Mouse (Mus musculus): ENCODE results near the gene Calhm3. TPM values are rescaled to one million over a fixed set of nuclear protein-coding genes. Genes with fewer than 3 reads are reported as not detected.

Calhm3 gene
- not detected in 2 replicates for total RNA-seq (2014; fragmentation: Nextera tagmentation)
- 0.16 TPM in 1 of 2 replicates, not detected in the other for total RNA-seq (2017)
- not detected in 2 replicates for polyA plus RNA-seq (2012)

GRCm38 (mm10) chr19:47157664-47158063, at the start of gene Calhm3:
TSS of gene Calhm3 (minus strand) at chr19:47157764.
- ATAC-seq (ENCODE audit: extremely low read depth, insufficient number of reproducible peaks, low FRiP score, poor library complexity, severe bottlenecking): no peak
- Histone ChIP-seq H3K4me3 (ENCODE audit: low read depth, low read length) (no peak within 1 kb of the TSS), H3K36me3 (replicated peaks) (no peaks in the 10 kb centered on the region), H3K27me3 (ENCODE audit: insufficient read depth, low read length) (peaks cover 33% of the 10 kb centered on the region), H3K9me3 (replicated peaks) (no peaks in the 10 kb centered on the region), H3K4me1 (ENCODE audit: insufficient read depth, low read depth, low read length) (no peaks in the 10 kb centered on the region; the same call in 1 of the 2 replicates)
- DNase-seq (ENCODE audit: low spot score): no peak
- TF ChIP-seq GATA2 (IDR thresholded peaks at IDR 0.05; ENCODE audit: borderline replicate concordance, low read depth, low read length) (no peak), GATA1 (IDR thresholded peaks at IDR 0.05; ENCODE audit: borderline replicate concordance, low read length) (no peak), TAL1 (conservative IDR thresholded peaks at IDR 0.05; ENCODE audit: low read depth, low read length) (no peak), POLR2AphosphoS5 (IDR thresholded peaks at IDR 0.05; ENCODE audit: insufficient replicate concordance, low read depth, low read length) (no peak), CTCF (IDR thresholded peaks at IDR 0.05; ENCODE audit: low read depth, low read length) (no peak)

GRCm38 (mm10) chr19:47206126-47206525, 48.6 kb upstream of the Calhm3 start:
- no peak overlapping the region for H3K4me3 ChIP-seq (ENCODE audit: low read depth, low read length)
- DNase-seq (ENCODE audit: low spot score) (no peak), ATAC-seq (ENCODE audit: extremely low read depth, insufficient number of reproducible peaks, low FRiP score, poor library complexity, severe bottlenecking) (no peak)
- H3K4me1 ChIP-seq (ENCODE audit: insufficient read depth, low read depth, low read length): no peaks in the 10 kb centered on the region
- H3K9me3 ChIP-seq (replicated peaks): no peaks in the 10 kb centered on the region
- H3K27me3 ChIP-seq (ENCODE audit: insufficient read depth, low read length): no peaks in the 10 kb centered on the region
- no peaks in the 10 kb centered on the region for H3K36me3 ChIP-seq (replicated peaks)
- TF ChIP-seq CTCF (IDR thresholded peaks at IDR 0.05; ENCODE audit: low read depth, low read length) (no peak), GATA2 (IDR thresholded peaks at IDR 0.05; ENCODE audit: borderline replicate concordance, low read depth, low read length) (no peak), GATA1 (IDR thresholded peaks at IDR 0.05; ENCODE audit: borderline replicate concordance, low read length) (no peak), POLR2AphosphoS5 (IDR thresholded peaks at IDR 0.05; ENCODE audit: insufficient replicate concordance, low read depth, low read length) (no peak), TAL1 (conservative IDR thresholded peaks at IDR 0.05; ENCODE audit: low read depth, low read length) (no peak)

GRCm38 (mm10) chr19:47204653-47205052, 47.1 kb upstream of the Calhm3 start:
- ATAC-seq (ENCODE audit: extremely low read depth, insufficient number of reproducible peaks, low FRiP score, poor library complexity, severe bottlenecking) (no peak), DNase-seq (ENCODE audit: low spot score) (no peak)
- Histone ChIP-seq H3K4me3 (ENCODE audit: low read depth, low read length) (no peak overlapping the region), H3K9me3 (replicated peaks) (no peaks in the 10 kb centered on the region), H3K4me1 (ENCODE audit: insufficient read depth, low read depth, low read length) (no peaks in the 10 kb centered on the region), H3K27me3 (ENCODE audit: insufficient read depth, low read length) (no peaks in the 10 kb centered on the region), H3K36me3 (replicated peaks) (no peaks in the 10 kb centered on the region)
- TF ChIP-seq GATA1 (IDR thresholded peaks at IDR 0.05; ENCODE audit: borderline replicate concordance, low read length) (no peak), GATA2 (IDR thresholded peaks at IDR 0.05; ENCODE audit: borderline replicate concordance, low read depth, low read length) (no peak), TAL1 (conservative IDR thresholded peaks at IDR 0.05; ENCODE audit: low read depth, low read length) (no peak), POLR2AphosphoS5 (IDR thresholded peaks at IDR 0.05; ENCODE audit: insufficient replicate concordance, low read depth, low read length) (no peak), CTCF (IDR thresholded peaks at IDR 0.05; ENCODE audit: low read depth, low read length) (no peak)

GRCm38 (mm10) chr19:47203042-47203441, 45.5 kb upstream of the Calhm3 start:
- no peak for TF ChIP-seq CTCF (IDR thresholded peaks at IDR 0.05; ENCODE audit: low read depth, low read length)
- TF ChIP-seq POLR2AphosphoS5 (IDR thresholded peaks at IDR 0.05; ENCODE audit: insufficient replicate concordance, low read depth, low read length): no peak
- no peak for TF ChIP-seq GATA2 (IDR thresholded peaks at IDR 0.05; ENCODE audit: borderline replicate concordance, low read depth, low read length)
- no peak for TF ChIP-seq TAL1 (conservative IDR thresholded peaks at IDR 0.05; ENCODE audit: low read depth, low read length)
- TF ChIP-seq GATA1 (IDR thresholded peaks at IDR 0.05; ENCODE audit: borderline replicate concordance, low read length): no peak
- no peaks in the 10 kb centered on the region for H3K9me3 ChIP-seq (replicated peaks)
- ATAC-seq (ENCODE audit: extremely low read depth, insufficient number of reproducible peaks, low FRiP score, poor library complexity, severe bottlenecking) (no peak), DNase-seq (ENCODE audit: low spot score) (no peak)
- no peaks in the 10 kb centered on the region for H3K4me1 ChIP-seq (ENCODE audit: insufficient read depth, low read depth, low read length)
- H3K4me3 ChIP-seq (ENCODE audit: low read depth, low read length): no peak overlapping the region
- no peaks in the 10 kb centered on the region for H3K36me3 ChIP-seq (replicated peaks)
- H3K27me3 ChIP-seq (ENCODE audit: insufficient read depth, low read length): peaks cover 6% of the 10 kb centered on the region; the same call in 1 of the 2 replicates

- no peak overlapping the region for H3K4me3 ChIP-seq (ENCODE audit: low read depth, low read length)
- H3K4me1 ChIP-seq (ENCODE audit: insufficient read depth, low read depth, low read length): 0 out of 2 replicates have a peak, but pooled peaks cover under 1% of the 10 kb centered on the region
- no peak for DNase-seq (ENCODE audit: low spot score)
- H3K36me3 ChIP-seq (replicated peaks): no peaks in the 10 kb centered on the region
- no peaks in the 10 kb centered on the region for H3K9me3 ChIP-seq (replicated peaks)
- H3K27me3 ChIP-seq (ENCODE audit: insufficient read depth, low read length): peaks cover 6% of the 10 kb centered on the region; the same call in 1 of the 2 replicates
- ATAC-seq (ENCODE audit: extremely low read depth, insufficient number of reproducible peaks, low FRiP score, poor library complexity, severe bottlenecking): no peak
- TF ChIP-seq TAL1 (conservative IDR thresholded peaks at IDR 0.05; ENCODE audit: low read depth, low read length) (no peak), GATA1 (IDR thresholded peaks at IDR 0.05; ENCODE audit: borderline replicate concordance, low read length) (no peak), POLR2AphosphoS5 (IDR thresholded peaks at IDR 0.05; ENCODE audit: insufficient replicate concordance, low read depth, low read length) (no peak), CTCF (IDR thresholded peaks at IDR 0.05; ENCODE audit: low read depth, low read length) (no peak), GATA2 (IDR thresholded peaks at IDR 0.05; ENCODE audit: borderline replicate concordance, low read depth, low read length) (no peak)
These were observed 44.9 kb upstream of the Calhm3 start for GRCm38 (mm10) chr19:47202429-47202828.

GRCm38 (mm10) chr19:47201972-47202371, 44.4 kb upstream of the Calhm3 start:
- no peak for ATAC-seq (ENCODE audit: extremely low read depth, insufficient number of reproducible peaks, low FRiP score, poor library complexity, severe bottlenecking)
- peaks cover 8% of the 10 kb centered on the region; the same call in 1 of the 2 replicates for H3K27me3 ChIP-seq (ENCODE audit: insufficient read depth, low read length)
- no peak for TF ChIP-seq TAL1 (conservative IDR thresholded peaks at IDR 0.05; ENCODE audit: low read depth, low read length)
- TF ChIP-seq CTCF (IDR thresholded peaks at IDR 0.05; ENCODE audit: low read depth, low read length): no peak
- no peak for TF ChIP-seq POLR2AphosphoS5 (IDR thresholded peaks at IDR 0.05; ENCODE audit: insufficient replicate concordance, low read depth, low read length)

More at GRCm38 (mm10) chr19:47201972-47202371, 44.4 kb upstream of the Calhm3 start:
- no peak for DNase-seq (ENCODE audit: low spot score)
- Histone ChIP-seq H3K4me3 (ENCODE audit: low read depth, low read length) (no peak overlapping the region), H3K36me3 (replicated peaks) (no peaks in the 10 kb centered on the region), H3K4me1 (ENCODE audit: insufficient read depth, low read depth, low read length) (0 out of 2 replicates have a peak, but pooled peaks cover 4% of the 10 kb centered on the region), H3K9me3 (replicated peaks) (no peaks in the 10 kb centered on the region)

Data from G1E (cell line).